Mouse (Mus musculus) ES-Bruce4 (cell line): ENCODE data around the gene Olfr828. TPM values are rescaled to one million over a fixed set of nuclear protein-coding genes. Genes with fewer than 3 reads are reported as not detected.

ENCODE experiments used
- H3K27ac ChIP-seq: 2 replicates; pipeline ENCODE4 v1.5.1; 2012; ENCODE audit warnings: low read length, inconsistent platforms; ENCODE audit not compliant: insufficient read depth
- H3K27me3 ChIP-seq: 2 replicates; pipeline ENCODE4 v1.6.1; 2012; ENCODE audit warnings: mild to moderate bottlenecking, low read length, inconsistent platforms; ENCODE audit not compliant: control insufficient read depth, poor library complexity, insufficient read depth, severe bottlenecking
- H3K36me3 ChIP-seq: 2 replicates; pipeline ENCODE4 v1.6.1; 2012; ENCODE audit warnings: inconsistent platforms, mild to moderate bottlenecking, low read length, moderate library complexity; ENCODE audit not compliant: control insufficient read depth, poor library complexity, insufficient read depth, severe bottlenecking
- H3K4me1 ChIP-seq: one replicate; pipeline ENCODE4 v1.8.1; 2011; ENCODE audit warnings: low read length; ENCODE audit not compliant: control insufficient read depth, insufficient read depth
- H3K4me3 ChIP-seq: 2 replicates; pipeline ENCODE4 v1.5.1; 2011; ENCODE audit warnings: low read depth, mild to moderate bottlenecking, low read length
- H3K9ac ChIP-seq: 2 replicates; pipeline ENCODE4 v1.6.1; 2012; ENCODE audit warnings: low read depth, mild to moderate bottlenecking, inconsistent platforms; ENCODE audit not compliant: poor library complexity, severe bottlenecking
- H3K9me3 ChIP-seq: replicated peaks from 2 replicates; pipeline ENCODE4 v1.6.1; 2012; ENCODE audit warnings: mild to moderate bottlenecking, low read length, inconsistent platforms; ENCODE audit not compliant: control insufficient read depth, poor library complexity, insufficient read depth, severe bottlenecking
- CTCF ChIP-seq: IDR thresholded peaks from one replicate; pipeline ENCODE4 v1.8.1; 2011; ENCODE audit warnings: low read depth, low read length
- EP300 ChIP-seq: IDR thresholded peaks from 2 replicates; pipeline ENCODE4 v1.6.1; 2011; ENCODE audit warnings: low read depth, low read length; ENCODE audit not compliant: insufficient read depth
- POLR2A ChIP-seq: IDR thresholded peaks from one replicate; pipeline ENCODE4 v1.8.1; 2011; ENCODE audit warnings: low read length; ENCODE audit not compliant: insufficient read depth
- polyA plus RNA-seq: library from polyadenylated mRNA; stranded (reverse); fragments of >200 nt; gene quantifications from 2 replicates; pipeline ENCODE4 v1.2.4, GENCODE M21; 2011; ENCODE audit warnings: low read depth; ENCODE audit not compliant: missing spikeins, insufficient read depth, insufficient read length

The Olfr828 gene
- not detected in 2 replicates for polyA plus RNA-seq

DNA sequence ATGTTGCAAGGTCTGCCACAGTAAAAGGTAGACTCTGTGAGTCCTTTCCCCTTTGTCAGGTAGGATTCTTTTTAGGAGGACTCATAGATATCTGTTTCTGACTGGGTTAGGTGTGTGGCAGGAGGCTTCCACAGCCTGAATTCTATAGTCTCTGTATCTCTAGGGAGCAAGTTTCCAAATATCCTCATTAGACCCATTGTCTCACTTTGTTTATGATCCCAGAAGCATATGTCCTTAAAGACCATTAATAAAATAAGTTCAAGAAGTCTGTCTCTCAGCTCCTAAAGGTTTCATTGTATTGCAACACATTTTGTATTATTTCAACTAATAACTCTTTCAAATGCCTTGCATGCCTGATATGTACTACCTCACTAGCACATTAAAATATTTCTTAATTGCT, at the start of gene Olfr828:
TSS of gene Olfr828 (minus strand) at position 101 of the 400 bp plus-strand sequence.
- Histone ChIP-seq H3K4me1 (no peaks in the 10 kb centered on the region), H3K9me3 (no peaks in the 10 kb centered on the region), H3K4me3 (no peak within 1 kb of the TSS), H3K27ac (no peak within 1 kb of the TSS), H3K36me3 (no peaks in the 10 kb centered on the region), H3K9ac (no peak within 1 kb of the TSS), H3K27me3 (no peaks in the 10 kb centered on the region)
- TF ChIP-seq CTCF (no peak), EP300 (no peak)

DNA sequence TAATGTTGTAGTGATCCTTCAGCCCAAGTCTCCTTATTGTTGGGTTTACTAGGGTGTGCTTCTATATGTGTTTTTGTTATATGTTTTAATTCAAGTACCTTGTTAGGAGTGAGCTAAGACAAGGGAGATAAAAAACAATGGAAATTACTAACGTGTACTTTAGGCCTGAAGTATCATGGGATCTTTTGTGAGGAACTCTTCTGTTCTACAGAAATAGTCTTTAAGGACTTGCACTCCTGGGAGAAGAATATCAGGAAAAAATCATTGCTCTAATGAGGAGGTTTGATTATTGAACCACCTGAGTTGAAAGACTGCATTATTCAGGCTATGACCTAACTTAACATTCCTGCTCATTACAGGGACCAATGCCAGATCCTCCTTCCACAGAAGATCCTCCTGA, 35.3 kb upstream of the Olfr828 start, which contains the start of gene Olfr829:
TSS of gene Olfr829 (plus strand) at position 301 of the 400 bp plus-strand sequence.
- TF ChIP-seq EP300 (no peak), POLR2A (no peak), CTCF (no peak)
- Histone ChIP-seq H3K4me1 (no peaks in the 10 kb centered on the region), H3K9me3 (no peaks in the 10 kb centered on the region), H3K27me3 (no peaks in the 10 kb centered on the region), H3K4me3 (no peak within 1 kb of the TSS), H3K36me3 (no peaks in the 10 kb centered on the region), H3K27ac (no peak within 1 kb of the TSS), H3K9ac (no peak within 1 kb of the TSS)

DNA sequence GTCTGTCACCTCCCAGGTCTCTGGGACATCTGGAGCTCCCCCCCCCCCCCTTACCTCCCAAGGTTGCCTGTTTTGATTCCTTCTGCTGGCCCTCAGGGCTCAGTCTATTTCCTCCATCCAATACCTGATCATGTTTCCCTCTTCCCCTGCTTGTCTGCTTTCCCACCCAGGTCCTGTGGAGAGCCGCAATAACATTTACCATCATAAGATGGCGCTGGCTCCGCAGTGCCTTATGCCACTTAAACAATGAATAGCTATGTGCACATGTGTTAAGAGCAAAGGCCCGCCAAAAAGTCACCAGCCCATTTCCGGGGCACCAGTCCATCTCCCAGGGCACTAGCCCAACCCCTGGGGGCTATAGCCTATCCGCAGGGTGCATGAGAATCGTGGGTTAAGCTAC, 34.0 kb downstream of the Olfr828 start:
- no peaks in the 10 kb centered on the region for H3K9me3 ChIP-seq
- H3K4me1 ChIP-seq: no peaks in the 10 kb centered on the region
- TF ChIP-seq CTCF: peak; percentile 20
- TF ChIP-seq POLR2A: no peak
- TF ChIP-seq EP300: no peak
- H3K27ac ChIP-seq: no peak overlapping the region
- H3K27me3 ChIP-seq: no peaks in the 10 kb centered on the region
- H3K9ac ChIP-seq: no peak overlapping the region
- no peak overlapping the region for H3K4me3 ChIP-seq
- no peaks in the 10 kb centered on the region for H3K36me3 ChIP-seq

DNA sequence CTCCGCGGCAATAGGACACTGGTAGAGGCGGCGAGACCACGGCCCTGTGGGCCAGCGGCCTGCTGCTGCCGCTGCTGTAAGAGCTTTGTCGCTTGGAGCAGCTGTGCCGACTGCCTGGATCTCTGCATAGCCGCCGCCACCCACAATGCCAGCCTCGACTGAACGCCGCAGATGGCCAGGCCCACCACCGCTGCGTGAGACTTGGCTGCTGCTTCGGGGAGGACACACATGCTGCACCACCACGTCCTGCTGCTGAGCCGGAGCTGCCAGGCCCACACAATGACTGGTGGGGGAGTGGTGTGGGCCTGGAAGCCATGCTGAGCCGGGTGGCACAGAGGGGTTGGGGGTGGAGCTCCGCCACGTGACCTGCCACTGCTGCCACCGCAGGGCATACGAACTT, 39.9 kb downstream of the Olfr828 start:
- TF ChIP-seq POLR2A (no peak), EP300 (no peak), CTCF (no peak)
- Histone ChIP-seq H3K27ac (no peak overlapping the region), H3K36me3 (no peaks in the 10 kb centered on the region), H3K9ac (0 out of 2 replicates have a peak overlapping the region, but pooled peaks have one; percentile 2), H3K9me3 (no peaks in the 10 kb centered on the region), H3K4me1 (peaks cover 1% of the 10 kb centered on the region), H3K4me3 (peak overlapping the region; percentile 66), H3K27me3 (no peaks in the 10 kb centered on the region)

DNA sequence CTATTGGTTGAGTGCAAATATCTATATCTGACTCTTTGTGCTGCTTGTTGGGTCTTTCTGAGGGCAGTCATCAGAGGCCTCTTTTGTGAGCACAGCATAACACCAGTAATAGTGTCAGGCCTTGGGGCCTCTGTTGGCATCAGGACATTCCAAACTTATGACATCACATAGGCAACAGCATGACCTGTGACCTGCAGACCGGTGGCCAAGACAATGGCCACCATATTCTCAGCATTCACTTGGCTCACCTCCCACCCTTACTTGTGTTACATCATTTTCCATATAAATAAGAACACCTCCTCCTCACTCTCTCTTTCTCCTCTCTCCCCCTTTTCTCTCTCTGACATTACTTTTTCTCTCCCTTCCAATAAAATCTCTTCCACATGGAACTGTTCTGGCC, 40.3 kb downstream of the Olfr828 start:
- TF ChIP-seq POLR2A: no peak
- no peak for TF ChIP-seq CTCF
- no peak for TF ChIP-seq EP300
- H3K4me1 ChIP-seq: peaks cover 1% of the 10 kb centered on the region
- no peaks in the 10 kb centered on the region for H3K9me3 ChIP-seq
- no peaks in the 10 kb centered on the region for H3K27me3 ChIP-seq
- no peaks in the 10 kb centered on the region for H3K36me3 ChIP-seq
- H3K9ac ChIP-seq: no peak overlapping the region
- no peak overlapping the region for H3K4me3 ChIP-seq
- H3K27ac ChIP-seq: no peak overlapping the region

Other genes starting within 250 kb of the Olfr828 start
- gene Muc16, start 145.0 kb downstream of the Olfr828 start, polyA plus RNA-seq: 0.03 and 0.15 TPM in 2 replicates
- not detected in 2 replicates for gene Olfr24, start 55.5 kb downstream of the Olfr828 start, polyA plus RNA-seq
- gene Olfr829, start 35.4 kb upstream of the Olfr828 start, polyA plus RNA-seq: not detected in 2 replicates
- gene Olfr830, start 55.2 kb upstream of the Olfr828 start, polyA plus RNA-seq: not detected in 2 replicates
- not detected in 2 replicates for gene Olfr832, start 117.6 kb upstream of the Olfr828 start, polyA plus RNA-seq
- gene Olfr834, start 168.5 kb upstream of the Olfr828 start, polyA plus RNA-seq: not detected in 2 replicates
- gene Olfr835, start 213.2 kb upstream of the Olfr828 start, polyA plus RNA-seq: not detected in 2 replicates